Mouse (Mus musculus): ENCODE results near the gene Mettl25.
A peak's percentile ranks its signal among the peaks of the same experiment; 100 is the strongest.

Gene Mettl25

GRCm38 (mm10) chr10:105746019-105746418 is 95.2 kb downstream of the Mettl25 start:
- no peak for DNase-seq

- DNase-seq = no peak
These were observed 99.4 kb downstream of the Mettl25 start for GRCm38 (mm10) chr10:105741736-105742135.

- no peak for DNase-seq
These were observed 102.2 kb downstream of the Mettl25 start for GRCm38 (mm10) chr10:105738942-105739341.

GRCm38 (mm10) chr10:105727798-105728197 is 113.4 kb downstream of the Mettl25 start:
- no peak for DNase-seq

- no peak for DNase-seq
These were observed 113.8 kb downstream of the Mettl25 start for GRCm38 (mm10) chr10:105727353-105727752.

- peak; percentile 59 to 73 for DNase-seq
These were observed 126.3 kb downstream of the Mettl25 start for GRCm38 (mm10) chr10:105714844-105715243.

GRCm38 (mm10) chr10:105714366-105714765 is 126.8 kb downstream of the Mettl25 start:
- no peak for DNase-seq

- no peak for DNase-seq
These were observed 128.0 kb downstream of the Mettl25 start for GRCm38 (mm10) chr10:105713222-105713621.

Data from cerebellum, postnatal 10 days (tissue).